Mouse (Mus musculus): ENCODE results near the gene Apopt1.

GRCm38 (mm10) chr12:111731822-111732807 is 19.1 kb downstream of the Apopt1 start:
- 0 out of 2 replicates have a peak, but pooled peaks have one; percentile 20 for TF ChIP-seq POLR2A (IDR thresholded peaks at IDR 0.05; ENCODE audit: low read depth, low read length)
- TF ChIP-seq CTCF (IDR thresholded peaks at IDR 0.05; ENCODE audit: borderline replicate concordance, insufficient read depth, low read length) = peak; percentile 98
